Mouse (Mus musculus) liver, embryonic 14 days (tissue): ENCODE data around the gene Akr1c19. TPM values are rescaled to one million over a fixed set of nuclear protein-coding genes. Genes with fewer than 3 reads are reported as not detected.

Source experiments
- polyA plus RNA-seq: library from polyadenylated mRNA; depleted of rRNA; stranded (reverse); fragments of >200 nt; gene quantifications from 2 replicates; pipeline ENCODE4 v1.2.3, GENCODE M21; 2012; rRNA removed

Akr1c19 gene
- 15.7 and 19.6 TPM in 2 replicates for polyA plus RNA-seq

GRCm38 (mm10) chr13:4228441-4228840, at the start of gene Akr1c19:
Gene Akr1c19 (plus strand): TSS chr13:4228700.

DNA sequence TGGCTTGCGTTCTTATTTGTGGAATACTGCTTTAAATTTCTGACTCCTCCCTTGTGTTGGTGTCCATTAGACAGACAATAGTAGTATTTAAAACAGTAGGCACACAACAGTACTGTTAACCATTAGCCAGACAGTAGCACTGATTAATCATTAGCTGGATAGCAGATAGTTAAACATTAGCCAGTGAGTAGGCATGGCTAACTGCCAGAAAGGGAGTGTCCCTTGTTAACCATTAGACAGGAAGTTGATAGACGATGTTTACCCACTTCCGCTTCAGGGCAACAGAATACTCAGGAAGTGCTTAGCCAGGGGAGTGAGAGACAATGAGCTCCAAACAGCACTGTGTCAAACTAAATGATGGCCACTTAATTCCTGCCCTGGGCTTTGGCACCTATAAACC, 37.6 kb upstream of the Akr1c19 start, which contains the start of gene Akr1c13:
TSS of gene Akr1c13 (plus strand) at position 247 of the 400 bp plus-strand sequence.

DNA sequence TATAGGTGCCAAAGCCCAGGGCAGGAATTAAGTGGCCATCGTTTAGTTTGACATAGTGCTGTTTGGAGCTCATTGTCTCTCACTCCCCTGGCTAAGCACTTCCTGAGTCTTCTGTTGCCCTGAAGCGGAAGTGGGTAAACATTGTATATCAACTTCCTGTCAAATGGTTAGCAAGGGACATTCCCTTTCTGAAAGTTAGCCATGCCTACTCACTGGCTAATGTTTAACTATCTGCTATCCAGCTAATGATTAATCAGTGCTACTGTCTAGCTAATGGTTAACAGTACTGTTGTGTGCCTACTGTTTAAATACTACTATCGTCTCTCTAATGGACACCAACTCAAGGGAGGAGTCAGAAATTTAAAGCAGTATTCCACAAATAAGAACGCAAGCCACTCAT, 50.8 kb downstream of the Akr1c19 start, which contains the start of gene Akr1c12:
TSS of gene Akr1c12 (minus strand) at position 150 of the 400 bp plus-strand sequence.

Other genes with a start within 250 kb of the Akr1c19 start
- gene Akr1c14, start 179.7 kb upstream of the Akr1c19 start, polyA plus RNA-seq: 0.41 and 0.50 TPM in 2 replicates
- gene Akr1c18, start 78.0 kb upstream of the Akr1c19 start, polyA plus RNA-seq: 0.07 and 0.20 TPM in 2 replicates
- 16.4 and 21.1 TPM in 2 replicates for gene Akr1c13, start 37.5 kb upstream of the Akr1c19 start, polyA plus RNA-seq
- gene Akr1c12, start 50.7 kb downstream of the Akr1c19 start, polyA plus RNA-seq: 6.7 and 9.0 TPM in 2 replicates
- 0.66 and 0.78 TPM in 2 replicates for gene Akr1c6, start 205.6 kb downstream of the Akr1c19 start, polyA plus RNA-seq